Mouse (Mus musculus): ENCODE measurements around the gene Tmem248. TPM values are rescaled to one million over a fixed set of nuclear protein-coding genes. Genes with fewer than 3 reads are reported as not detected.
A peak's percentile ranks its signal among the peaks of the same experiment; 100 is the strongest.

Gene Tmem248
- polyA plus RNA-seq (2015; fragmentation: Nextera tagmentation; extraction: Ambion mirVana) = 24.7 and 27.5 TPM in 2 replicates

DNA sequence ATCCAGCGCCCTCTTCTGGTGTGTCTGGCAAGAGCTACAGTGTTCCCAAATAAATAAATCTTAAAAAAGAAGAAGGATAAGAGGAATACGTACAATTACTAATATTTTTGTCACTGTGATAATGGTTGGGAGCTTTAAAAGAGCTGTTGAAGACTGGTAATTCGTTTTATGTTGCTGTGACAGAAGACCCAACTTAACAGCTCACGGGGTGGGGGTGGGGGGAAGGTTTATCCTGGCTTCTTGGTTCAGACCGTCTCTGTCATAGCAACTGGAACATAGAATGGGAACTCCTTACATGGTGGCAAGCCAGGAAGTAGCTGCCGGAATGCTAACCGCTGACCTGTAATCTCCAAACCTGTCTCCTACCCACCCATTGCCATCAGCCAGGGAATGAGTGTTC, at the start of gene Tmem248:
Gene Tmem248, plus strand, starts transcription at position 301 of the 400 bp plus-strand sequence.
- no peak within 1 kb of the TSS for H3K4me3 ChIP-seq (replicated peaks)
- peaks cover 10% of the 10 kb centered on the region for H3K4me1 ChIP-seq
- no peak within 1 kb of the TSS for H3K27ac ChIP-seq (replicated peaks)
- H3K4me2 ChIP-seq = no peak within 1 kb of the TSS
- no peak within 1 kb of the TSS for H3K9ac ChIP-seq (replicated peaks)
- no peaks in the 10 kb centered on the region for H3K9me3 ChIP-seq (replicated peaks)
- H3K27me3 ChIP-seq (replicated peaks) = no peaks in the 10 kb centered on the region
- peaks cover 24% of the 10 kb centered on the region for H3K36me3 ChIP-seq
- 84% methylated on average over 7 of the region's 7 CpGs for WGBS
- ATAC-seq (ENCODE audit: low FRiP score) = no peak

DNA sequence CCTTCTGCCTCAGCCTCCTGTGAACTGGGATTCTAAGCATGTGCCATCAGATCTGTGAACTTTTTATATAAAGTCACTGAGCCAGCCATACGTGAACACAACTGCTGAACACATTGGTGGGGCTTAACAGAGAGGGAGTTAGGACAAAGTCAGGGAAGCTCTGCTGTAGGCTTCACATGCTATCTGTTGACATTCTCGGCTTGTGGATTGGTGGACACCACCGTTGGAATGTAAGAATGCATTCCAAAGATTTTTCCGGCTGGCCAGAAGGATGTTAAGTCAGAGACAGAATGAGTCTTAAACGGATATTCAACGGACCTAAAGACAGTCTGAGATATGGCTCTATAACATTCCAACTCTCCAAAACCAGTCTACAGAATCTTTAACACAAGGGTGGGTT, 47.8 kb upstream of the Tmem248 start:
- 79% methylated on average over 6 of the region's 6 CpGs for WGBS
- H3K4me1 ChIP-seq = peaks cover 26% of the 10 kb centered on the region
- ATAC-seq (ENCODE audit: low FRiP score) = no peak
- H3K4me2 ChIP-seq = no peak overlapping the region
- H3K4me3 ChIP-seq (replicated peaks) = no peak overlapping the region
- no peak overlapping the region for H3K27ac ChIP-seq (replicated peaks)
- H3K9ac ChIP-seq (replicated peaks) = no peak overlapping the region
- no peaks in the 10 kb centered on the region for H3K9me3 ChIP-seq (replicated peaks)
- no peaks in the 10 kb centered on the region for H3K36me3 ChIP-seq
- no peaks in the 10 kb centered on the region for H3K27me3 ChIP-seq (replicated peaks)

DNA sequence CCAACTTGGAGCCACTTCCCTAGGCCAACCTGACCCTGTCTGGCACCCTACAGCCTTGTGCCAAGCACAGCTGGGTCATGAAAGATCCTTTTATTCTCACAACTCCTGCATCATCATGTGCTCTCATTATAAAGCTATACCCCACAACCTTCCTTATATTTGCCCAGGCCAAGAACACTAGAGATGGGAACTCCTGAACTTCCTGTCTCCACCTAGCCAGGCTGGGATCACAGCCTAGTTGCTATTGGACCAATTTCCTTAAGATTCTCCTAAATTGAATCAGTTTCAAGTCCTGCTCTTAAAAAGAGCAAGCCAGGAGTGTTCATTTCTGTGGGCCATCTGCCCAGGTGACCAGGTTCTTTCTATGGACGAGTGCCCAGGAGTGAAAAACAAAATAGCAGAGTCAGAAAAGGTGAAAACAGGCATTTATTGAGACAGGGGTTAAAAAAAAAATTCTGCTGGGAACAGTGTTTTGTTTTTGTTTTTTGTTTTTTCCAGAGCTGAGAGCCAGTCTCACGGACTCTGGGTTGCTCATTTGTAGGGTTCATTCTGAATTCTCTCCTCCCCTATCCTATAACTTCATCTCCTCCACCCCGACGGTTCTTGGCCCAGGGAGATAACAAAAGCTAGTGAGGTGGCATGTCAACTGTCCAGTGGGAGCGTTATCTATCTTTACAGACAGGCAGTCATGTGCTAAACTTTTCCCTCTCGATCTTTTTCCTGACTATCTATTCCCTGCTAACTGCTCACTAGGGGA, 46.0 kb upstream of the Tmem248 start:
- no peak for ATAC-seq (ENCODE audit: low FRiP score)
- no peaks in the 10 kb centered on the region for H3K36me3 ChIP-seq
- H3K4me3 ChIP-seq (replicated peaks) = peak overlapping the region; percentile 58
- WGBS = 17% methylated on average over 6 of the region's 6 CpGs
- H3K4me1 ChIP-seq = peaks cover 27% of the 10 kb centered on the region
- no peaks in the 10 kb centered on the region for H3K27me3 ChIP-seq (replicated peaks)
- no peaks in the 10 kb centered on the region for H3K9me3 ChIP-seq (replicated peaks)
- H3K4me2 ChIP-seq = peak overlapping the region; percentile 82
- peak overlapping the region; percentile 83 for H3K9ac ChIP-seq (replicated peaks)
- H3K27ac ChIP-seq (replicated peaks) = peak overlapping the region; percentile 92

DNA sequence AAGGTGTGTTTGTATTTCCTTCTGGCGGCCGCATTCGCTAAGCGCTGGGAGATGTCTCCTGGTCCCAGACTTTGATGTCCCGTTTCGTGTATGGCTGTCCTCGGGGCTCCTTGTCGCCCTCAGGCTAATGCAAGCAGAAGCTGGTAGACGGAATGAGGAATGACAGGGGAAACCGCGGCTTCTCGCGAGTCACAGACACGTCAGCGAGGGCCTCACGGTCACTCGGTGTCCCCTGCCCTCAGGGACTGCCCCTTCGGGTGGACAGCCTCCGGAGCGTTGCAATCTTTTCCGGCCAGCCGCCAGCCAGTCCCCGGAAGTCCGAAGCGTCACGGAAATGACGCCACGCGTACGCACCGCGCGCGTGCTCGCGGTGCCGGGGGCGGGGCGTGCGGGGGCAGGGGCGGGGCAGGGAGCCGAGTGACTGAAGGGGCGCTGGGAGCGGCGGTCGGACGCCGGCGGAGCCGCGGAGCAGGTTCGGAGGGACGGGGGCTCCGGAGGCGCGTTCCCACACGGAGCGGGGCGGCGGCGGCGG, 45.4 kb upstream of the Tmem248 start, which contains the start of gene Rabgef1:
Gene Rabgef1, plus strand, starts transcription at position 376 of the 532 bp plus-strand sequence.
- under 1% methylated on average over 53 of the region's 62 CpGs for WGBS
- Histone ChIP-seq H3K27ac (replicated peaks) (peak within 1 kb of the TSS; percentile 92), H3K9me3 (replicated peaks) (no peaks in the 10 kb centered on the region), H3K27me3 (replicated peaks) (no peaks in the 10 kb centered on the region), H3K4me3 (replicated peaks) (peak within 1 kb of the TSS; percentile 58), H3K4me2 (peak within 1 kb of the TSS; percentile 82), H3K9ac (replicated peaks) (peak within 1 kb of the TSS; percentile 83), H3K4me1 (peaks cover 27% of the 10 kb centered on the region), H3K36me3 (no peaks in the 10 kb centered on the region)
- ATAC-seq (ENCODE audit: low FRiP score) = peak; percentile 97

DNA sequence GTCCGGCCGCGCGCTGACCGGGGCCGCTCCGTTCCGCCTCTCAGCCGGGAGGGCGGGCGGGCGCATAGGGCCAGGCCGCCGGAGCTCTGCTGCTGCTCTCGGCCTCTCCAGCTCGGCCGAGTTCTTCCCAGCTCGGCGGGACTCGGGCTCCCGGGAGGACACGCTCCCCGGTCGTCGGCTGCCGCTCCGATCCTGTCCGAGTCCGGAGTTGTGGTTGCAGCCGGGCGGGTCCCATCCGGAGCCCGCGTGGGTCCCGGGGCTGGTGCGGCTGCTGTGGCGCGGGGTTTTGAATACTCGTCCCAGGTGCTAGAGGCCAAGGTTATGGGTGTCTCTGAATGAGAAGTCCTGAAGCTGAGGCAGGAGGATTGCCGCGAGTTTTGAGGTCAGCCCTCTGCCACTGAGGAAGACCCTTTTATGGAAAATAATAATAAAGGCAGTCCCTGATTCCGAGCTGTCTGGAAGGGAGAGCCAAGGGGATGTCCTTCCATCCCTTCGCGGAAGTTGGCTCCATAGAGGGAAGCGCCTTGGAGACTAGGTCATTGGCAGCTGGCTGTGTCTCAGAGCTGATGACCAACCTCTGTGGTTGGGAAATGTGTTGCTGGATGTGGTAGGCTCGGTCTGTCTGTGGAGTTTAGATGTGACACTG, 44.8 kb upstream of the Tmem248 start:
- peak; percentile 84 for ATAC-seq (ENCODE audit: low FRiP score)

DNA sequence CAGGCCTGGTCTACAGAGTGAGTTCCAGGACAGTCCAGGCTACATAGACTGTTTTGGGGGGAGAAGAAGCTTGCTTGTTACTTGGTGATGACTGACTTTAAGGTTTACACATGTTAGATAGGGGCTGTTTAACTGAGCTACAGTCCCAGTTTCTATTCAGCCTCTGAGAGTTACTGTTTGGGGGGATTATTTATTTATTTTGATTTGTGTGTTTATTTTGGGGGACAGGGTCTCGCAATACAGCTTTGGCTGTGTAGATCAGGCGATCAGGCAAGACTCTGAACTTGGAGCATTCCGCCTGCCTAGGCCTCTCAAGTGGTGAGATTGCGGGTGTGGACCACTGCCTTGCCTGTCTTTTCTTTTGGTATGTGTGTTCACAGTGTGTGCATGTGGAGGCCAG, 43.9 kb upstream of the Tmem248 start:
- 93% methylated on average over 4 of the region's 4 CpGs for WGBS
- Histone ChIP-seq H3K9me3 (replicated peaks) (no peaks in the 10 kb centered on the region), H3K4me2 (peak overlapping the region; percentile 82), H3K4me3 (replicated peaks) (peak overlapping the region; percentile 58; the same call in 1 of the 2 replicates), H3K9ac (replicated peaks) (0 out of 2 replicates have a peak overlapping the region, but pooled peaks have one; percentile 83), H3K4me1 (peaks cover 27% of the 10 kb centered on the region), H3K27me3 (replicated peaks) (no peaks in the 10 kb centered on the region), H3K27ac (replicated peaks) (no peak overlapping the region), H3K36me3 (no peaks in the 10 kb centered on the region)
- no peak for ATAC-seq (ENCODE audit: low FRiP score)

More for the DNA sequence above, 44.8 kb upstream of the Tmem248 start:
- Histone ChIP-seq H3K9ac (replicated peaks) (peak overlapping the region; percentile 83), H3K4me2 (peak overlapping the region; percentile 82), H3K36me3 (no peaks in the 10 kb centered on the region), H3K27ac (replicated peaks) (peak overlapping the region; percentile 92), H3K27me3 (replicated peaks) (no peaks in the 10 kb centered on the region), H3K4me3 (replicated peaks) (peak overlapping the region; percentile 58), H3K4me1 (peaks cover 27% of the 10 kb centered on the region), H3K9me3 (replicated peaks) (no peaks in the 10 kb centered on the region)
- WGBS = 2% methylated on average over 37 of the region's 46 CpGs

DNA sequence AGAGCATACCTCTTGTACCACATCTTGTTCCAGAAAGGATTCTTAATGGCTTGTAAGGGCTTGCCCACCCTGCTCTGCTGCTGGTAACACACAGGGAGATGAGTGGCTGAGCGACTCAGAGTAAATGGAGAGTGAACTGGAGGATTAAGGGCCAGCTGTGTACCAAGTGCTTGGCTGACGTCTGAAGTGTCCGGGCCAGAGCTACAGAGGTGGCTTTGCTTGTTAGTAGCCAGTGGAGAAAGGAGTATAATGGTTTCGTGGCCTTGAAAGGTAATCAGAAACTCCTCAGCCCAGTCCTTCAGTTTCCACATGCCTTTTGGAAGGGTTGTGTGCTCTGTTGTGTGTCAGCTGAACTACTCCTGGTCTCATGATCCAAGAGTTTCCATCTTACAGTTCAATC, 39.0 kb upstream of the Tmem248 start:
- Histone ChIP-seq H3K4me1 (peaks cover 24% of the 10 kb centered on the region), H3K9ac (replicated peaks) (no peak overlapping the region), H3K4me2 (no peak overlapping the region), H3K36me3 (no peaks in the 10 kb centered on the region), H3K27me3 (replicated peaks) (no peaks in the 10 kb centered on the region), H3K9me3 (replicated peaks) (no peaks in the 10 kb centered on the region), H3K4me3 (replicated peaks) (no peak overlapping the region), H3K27ac (replicated peaks) (no peak overlapping the region)
- no peak for ATAC-seq (ENCODE audit: low FRiP score)
- WGBS = 75% methylated on average over 4 of the region's 4 CpGs

DNA sequence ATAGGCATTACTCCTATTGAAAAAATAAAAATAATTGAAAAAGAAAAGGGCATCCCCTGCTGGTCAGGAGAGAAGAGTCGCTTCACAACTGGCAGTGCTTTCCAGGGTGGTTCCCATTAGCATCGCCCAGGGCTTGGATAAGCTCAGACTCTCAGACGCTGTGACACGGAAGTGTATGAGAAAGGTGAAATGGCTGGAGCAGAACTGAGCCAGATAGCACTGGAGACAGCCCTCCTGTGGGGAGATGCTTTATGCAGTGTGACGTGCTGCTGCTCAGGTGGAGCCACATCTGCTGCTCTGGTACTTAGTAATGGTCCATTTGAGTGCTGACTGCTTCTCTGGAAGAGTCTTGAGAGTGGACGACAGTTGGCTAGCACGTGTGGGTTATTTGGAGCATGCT, 36.5 kb upstream of the Tmem248 start:
- Histone ChIP-seq H3K4me1 (peaks cover 10% of the 10 kb centered on the region; the same call in 1 of the 2 replicates), H3K4me3 (replicated peaks) (no peak overlapping the region), H3K27ac (replicated peaks) (peak overlapping the region; percentile 28), H3K9me3 (replicated peaks) (no peaks in the 10 kb centered on the region), H3K27me3 (replicated peaks) (no peaks in the 10 kb centered on the region), H3K9ac (replicated peaks) (no peak overlapping the region), H3K4me2 (no peak overlapping the region), H3K36me3 (no peaks in the 10 kb centered on the region)
- 54% methylated on average over 7 of the region's 7 CpGs for WGBS
- 0 out of 2 replicates have a peak, but pooled peaks have one; percentile 28 for ATAC-seq (ENCODE audit: low FRiP score)

DNA sequence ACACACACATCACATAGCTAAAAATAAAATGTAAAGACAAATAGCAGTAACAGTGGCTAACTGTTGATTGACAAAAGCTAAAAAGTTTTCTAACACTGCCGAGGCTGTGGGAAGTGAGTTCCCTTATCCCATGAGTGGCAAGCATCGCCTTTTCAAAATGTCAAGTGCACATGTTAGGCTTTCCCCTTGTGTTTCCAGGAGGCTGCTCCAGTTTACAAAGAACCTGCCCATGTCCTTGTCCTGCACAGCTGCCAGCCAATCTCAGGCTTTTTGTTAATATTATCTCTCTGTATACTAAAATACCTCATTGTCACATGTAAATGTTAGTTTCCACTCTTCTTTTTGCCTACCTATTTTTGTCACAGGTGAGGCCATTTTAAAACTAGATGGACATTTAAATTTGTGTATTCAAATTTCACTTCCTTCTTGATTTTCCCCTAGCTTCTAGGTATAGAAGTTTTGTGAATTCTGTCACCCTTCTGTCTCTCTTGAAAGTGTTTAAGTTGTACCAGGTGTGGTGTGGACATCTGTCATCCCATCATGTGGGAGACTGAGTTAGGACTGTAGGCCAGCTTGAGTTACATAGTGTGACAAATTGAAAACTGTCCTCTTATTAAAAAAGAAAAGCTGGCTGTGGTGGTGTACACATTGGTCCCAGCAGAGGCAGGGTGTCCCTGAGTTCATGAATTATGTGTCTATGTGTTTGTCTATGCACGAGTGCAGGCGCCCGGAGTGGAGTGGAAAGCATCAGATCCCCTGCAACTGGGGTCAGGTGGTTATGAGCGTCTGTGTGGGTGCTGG, 34.9 kb upstream of the Tmem248 start:
- 83% methylated on average over 6 of the region's 6 CpGs for WGBS
- H3K9me3 ChIP-seq (replicated peaks) = no peaks in the 10 kb centered on the region
- H3K27me3 ChIP-seq (replicated peaks) = no peaks in the 10 kb centered on the region
- H3K27ac ChIP-seq (replicated peaks) = no peak overlapping the region
- H3K9ac ChIP-seq (replicated peaks) = no peak overlapping the region
- no peak overlapping the region for H3K4me2 ChIP-seq
- H3K4me3 ChIP-seq (replicated peaks) = no peak overlapping the region
- peaks cover 13% of the 10 kb centered on the region; the same call in 1 of the 2 replicates for H3K4me1 ChIP-seq
- no peak for ATAC-seq (ENCODE audit: low FRiP score)
- H3K36me3 ChIP-seq = no peaks in the 10 kb centered on the region

DNA sequence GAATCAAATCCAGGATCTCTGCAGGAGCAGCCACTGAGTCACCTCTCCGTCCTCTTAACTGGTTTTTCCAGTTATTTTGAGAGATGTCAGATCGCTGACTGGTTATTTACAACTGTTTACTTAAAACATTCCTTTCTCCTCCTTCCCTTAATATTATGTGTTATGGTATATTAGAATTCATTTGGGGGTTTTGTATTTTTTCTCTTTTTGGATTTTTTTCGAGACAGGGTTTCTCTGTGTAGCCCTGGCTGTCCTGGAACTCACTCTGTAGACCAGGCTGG, 34.4 kb upstream of the Tmem248 start:
- H3K9ac ChIP-seq (replicated peaks) = no peak overlapping the region
- H3K27me3 ChIP-seq (replicated peaks) = no peaks in the 10 kb centered on the region
- no peak for ATAC-seq (ENCODE audit: low FRiP score)
- H3K4me1 ChIP-seq = peaks cover 13% of the 10 kb centered on the region; the same call in 1 of the 2 replicates
- H3K4me3 ChIP-seq (replicated peaks) = no peak overlapping the region
- 94% methylated on average over 3 of the region's 3 CpGs for WGBS
- no peak overlapping the region for H3K27ac ChIP-seq (replicated peaks)
- H3K4me2 ChIP-seq = no peak overlapping the region
- H3K9me3 ChIP-seq (replicated peaks) = no peaks in the 10 kb centered on the region
- H3K36me3 ChIP-seq = no peaks in the 10 kb centered on the region

DNA sequence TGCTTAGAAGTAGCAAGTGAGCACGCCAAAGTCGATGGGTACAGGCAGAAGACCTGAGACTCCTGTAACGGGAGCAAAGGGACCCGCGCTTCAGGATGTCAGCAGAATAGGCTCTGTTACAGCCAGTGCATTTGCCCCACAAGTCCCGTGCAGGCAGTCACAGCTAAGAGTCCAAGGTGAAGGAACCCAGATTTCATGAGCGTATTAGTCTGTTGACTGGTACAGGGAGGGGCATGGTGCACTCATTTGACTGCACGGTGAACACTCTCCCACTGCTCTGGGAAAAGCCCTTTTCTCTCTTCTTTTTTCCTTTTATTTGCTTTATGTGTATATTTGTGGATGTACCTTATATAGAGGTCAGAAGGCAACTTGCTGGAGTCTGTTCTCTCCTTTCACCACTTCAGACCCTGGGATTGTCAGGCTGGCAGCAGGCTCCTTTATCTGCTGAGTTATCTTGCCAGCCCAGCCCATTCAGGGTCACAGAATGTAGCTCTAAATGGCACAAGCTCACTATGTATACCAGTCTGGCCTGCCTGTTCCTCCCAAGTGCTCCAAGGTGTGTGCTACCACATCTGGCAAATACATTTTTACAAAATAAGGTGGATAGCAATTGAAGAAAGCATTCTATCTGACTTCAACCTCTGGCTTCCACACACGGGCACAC, 32.6 kb upstream of the Tmem248 start:
- Histone ChIP-seq H3K4me3 (replicated peaks) (no peak overlapping the region), H3K4me1 (peaks cover 11% of the 10 kb centered on the region; the same call in 1 of the 2 replicates), H3K9me3 (replicated peaks) (no peaks in the 10 kb centered on the region), H3K36me3 (peaks cover 7% of the 10 kb centered on the region), H3K27ac (replicated peaks) (no peak overlapping the region), H3K9ac (replicated peaks) (no peak overlapping the region), H3K4me2 (no peak overlapping the region), H3K27me3 (replicated peaks) (no peaks in the 10 kb centered on the region)
- WGBS = 89% methylated on average over 9 of the region's 9 CpGs
- ATAC-seq (ENCODE audit: low FRiP score) = no peak

Data from neural tube, embryonic 15.5 days (tissue).